Mouse (Mus musculus): ENCODE measurements at regions not wholly inside any gene's neighbourhood (a gene's known extent, or its start where the extent isn't known, plus 50 kb on each side); places are given as distances from the start of the nearest gene placed in this dataset.

- WGBS (ENCODE audit: insufficient replicate concordance), result 5% methylated on average over 4 of the region's 4 CpGs
- ATAC-seq (replicated peaks; ENCODE audit: insufficient number of reproducible peaks, low FRiP score, low TSS enrichment), result no peak
These were observed 465.9 kb downstream of the Ccdc171 start for GRCm38 (mm10) chr4:83991195-83991594.

GRCm38 (mm10) chr4:83997079-83997478 lies 471.7 kb downstream of the Ccdc171 start:
- ATAC-seq (replicated peaks; ENCODE audit: insufficient number of reproducible peaks, low FRiP score, low TSS enrichment), result no peak
- WGBS (ENCODE audit: insufficient replicate concordance), result 42% methylated on average over 4 of the region's 4 CpGs
- Histone ChIP-seq H3K27me3 (ENCODE audit: control insufficient read depth, insufficient read depth, low read length) (no peaks in the 10 kb centered on the region), H3K9me3 (replicated peaks; ENCODE audit: control insufficient read depth, low read length) (no peaks in the 10 kb centered on the region), H3K36me3 (ENCODE audit: control insufficient read depth, insufficient read depth, low read length) (no peaks in the 10 kb centered on the region), H3K4me1 (ENCODE audit: control insufficient read depth, insufficient read depth, low read length) (no peaks in the 10 kb centered on the region), H3K4me3 (ENCODE audit: low read depth, low read length) (no peak overlapping the region), H3K4me2 (no peak overlapping the region), H3K9ac (ENCODE audit: low read depth, low read length) (no peak overlapping the region), H3K27ac (ENCODE audit: low read depth, low read length) (no peak overlapping the region)

More at GRCm38 (mm10) chr4:83991195-83991594, 465.9 kb downstream of the Ccdc171 start:
- Histone ChIP-seq H3K36me3 (ENCODE audit: control insufficient read depth, insufficient read depth, low read length) (no peaks in the 10 kb centered on the region), H3K4me2 (no peak overlapping the region), H3K9me3 (replicated peaks; ENCODE audit: control insufficient read depth, low read length) (no peaks in the 10 kb centered on the region), H3K4me1 (ENCODE audit: control insufficient read depth, insufficient read depth, low read length) (peaks cover 3% of the 10 kb centered on the region; the same call in 1 of the 2 replicates), H3K27ac (ENCODE audit: low read depth, low read length) (no peak overlapping the region), H3K4me3 (ENCODE audit: low read depth, low read length) (no peak overlapping the region), H3K9ac (ENCODE audit: low read depth, low read length) (no peak overlapping the region), H3K27me3 (ENCODE audit: control insufficient read depth, insufficient read depth, low read length) (no peaks in the 10 kb centered on the region)

- no peak for ATAC-seq (replicated peaks; ENCODE audit: insufficient number of reproducible peaks, low FRiP score, low TSS enrichment)
- H3K27me3 ChIP-seq (ENCODE audit: control insufficient read depth, insufficient read depth, low read length), result no peaks in the 10 kb centered on the region
- no peak overlapping the region for H3K9ac ChIP-seq (ENCODE audit: low read depth, low read length)
- H3K9me3 ChIP-seq (replicated peaks; ENCODE audit: control insufficient read depth, low read length), result no peaks in the 10 kb centered on the region
- no peak overlapping the region for H3K27ac ChIP-seq (ENCODE audit: low read depth, low read length)
- 81% methylated on average over 7 of the region's 7 CpGs for WGBS (ENCODE audit: insufficient replicate concordance)
- no peak overlapping the region for H3K4me3 ChIP-seq (ENCODE audit: low read depth, low read length)
- H3K36me3 ChIP-seq (ENCODE audit: control insufficient read depth, insufficient read depth, low read length), result no peaks in the 10 kb centered on the region
- H3K4me2 ChIP-seq, result no peak overlapping the region
- no peaks in the 10 kb centered on the region for H3K4me1 ChIP-seq (ENCODE audit: control insufficient read depth, insufficient read depth, low read length)
These were observed 476.3 kb downstream of the Ccdc171 start for GRCm38 (mm10) chr4:84001645-84002044.

- Histone ChIP-seq H3K27me3 (ENCODE audit: control insufficient read depth, insufficient read depth, low read length) (no peaks in the 10 kb centered on the region), H3K36me3 (ENCODE audit: control insufficient read depth, insufficient read depth, low read length) (no peaks in the 10 kb centered on the region), H3K9me3 (replicated peaks; ENCODE audit: control insufficient read depth, low read length) (0 out of 2 replicates have a peak, but pooled peaks cover 2% of the 10 kb centered on the region), H3K4me2 (no peak overlapping the region), H3K9ac (ENCODE audit: low read depth, low read length) (no peak overlapping the region), H3K4me1 (ENCODE audit: control insufficient read depth, insufficient read depth, low read length) (no peaks in the 10 kb centered on the region), H3K27ac (ENCODE audit: low read depth, low read length) (no peak overlapping the region), H3K4me3 (ENCODE audit: low read depth, low read length) (no peak overlapping the region)
- ATAC-seq (replicated peaks; ENCODE audit: insufficient number of reproducible peaks, low FRiP score, low TSS enrichment), result no peak
- WGBS (ENCODE audit: insufficient replicate concordance), result 63% methylated on average over 7 of the region's 7 CpGs
These were observed 478.9 kb downstream of the Ccdc171 start for GRCm38 (mm10) chr4:84004055-84004778.

GRCm38 (mm10) chr4:84004786-84005382 lies 479.5 kb downstream of the Ccdc171 start:
- H3K9ac ChIP-seq (ENCODE audit: low read depth, low read length), result no peak overlapping the region
- no peaks in the 10 kb centered on the region for H3K4me1 ChIP-seq (ENCODE audit: control insufficient read depth, insufficient read depth, low read length)
- no peaks in the 10 kb centered on the region for H3K27me3 ChIP-seq (ENCODE audit: control insufficient read depth, insufficient read depth, low read length)
- H3K4me2 ChIP-seq, result no peak overlapping the region
- 71% methylated on average over 10 of the region's 10 CpGs for WGBS (ENCODE audit: insufficient replicate concordance)
- 0 out of 2 replicates have a peak, but pooled peaks cover 3% of the 10 kb centered on the region for H3K9me3 ChIP-seq (replicated peaks; ENCODE audit: control insufficient read depth, low read length)
- H3K27ac ChIP-seq (ENCODE audit: low read depth, low read length), result no peak overlapping the region
- no peaks in the 10 kb centered on the region for H3K36me3 ChIP-seq (ENCODE audit: control insufficient read depth, insufficient read depth, low read length)
- H3K4me3 ChIP-seq (ENCODE audit: low read depth, low read length), result no peak overlapping the region
- no peak for ATAC-seq (replicated peaks; ENCODE audit: insufficient number of reproducible peaks, low FRiP score, low TSS enrichment)

GRCm38 (mm10) chr4:84011941-84012340 lies 486.6 kb downstream of the Ccdc171 start:
- 93% methylated on average over 6 of the region's 6 CpGs for WGBS (ENCODE audit: insufficient replicate concordance)
- H3K4me1 ChIP-seq (ENCODE audit: control insufficient read depth, insufficient read depth, low read length), result peaks cover 5% of the 10 kb centered on the region
- no peak overlapping the region for H3K9ac ChIP-seq (ENCODE audit: low read depth, low read length)
- no peaks in the 10 kb centered on the region for H3K36me3 ChIP-seq (ENCODE audit: control insufficient read depth, insufficient read depth, low read length)
- H3K27ac ChIP-seq (ENCODE audit: low read depth, low read length), result no peak overlapping the region
- no peak for ATAC-seq (replicated peaks; ENCODE audit: insufficient number of reproducible peaks, low FRiP score, low TSS enrichment)
- no peak overlapping the region for H3K4me2 ChIP-seq
- no peaks in the 10 kb centered on the region for H3K27me3 ChIP-seq (ENCODE audit: control insufficient read depth, insufficient read depth, low read length)
- H3K9me3 ChIP-seq (replicated peaks; ENCODE audit: control insufficient read depth, low read length), result 0 out of 2 replicates have a peak, but pooled peaks cover 3% of the 10 kb centered on the region
- H3K4me3 ChIP-seq (ENCODE audit: low read depth, low read length), result no peak overlapping the region

- 89% methylated on average over 4 of the region's 4 CpGs for WGBS (ENCODE audit: insufficient replicate concordance)
- ATAC-seq (replicated peaks; ENCODE audit: insufficient number of reproducible peaks, low FRiP score, low TSS enrichment), result no peak
- H3K27ac ChIP-seq (ENCODE audit: low read depth, low read length), result no peak overlapping the region
These were observed 489.8 kb downstream of the Ccdc171 start for GRCm38 (mm10) chr4:84015139-84015538.

GRCm38 (mm10) chr4:84015552-84016169 lies 490.3 kb downstream of the Ccdc171 start:
- H3K27me3 ChIP-seq (ENCODE audit: control insufficient read depth, insufficient read depth, low read length), result no peaks in the 10 kb centered on the region
- H3K9ac ChIP-seq (ENCODE audit: low read depth, low read length), result no peak overlapping the region
- H3K27ac ChIP-seq (ENCODE audit: low read depth, low read length), result peak overlapping the region; percentile 50; the same call in 1 of the 2 replicates
- H3K4me2 ChIP-seq, result no peak overlapping the region
- H3K36me3 ChIP-seq (ENCODE audit: control insufficient read depth, insufficient read depth, low read length), result no peaks in the 10 kb centered on the region
- no peak overlapping the region for H3K4me3 ChIP-seq (ENCODE audit: low read depth, low read length)
- H3K4me1 ChIP-seq (ENCODE audit: control insufficient read depth, insufficient read depth, low read length), result peaks cover 8% of the 10 kb centered on the region
- WGBS (ENCODE audit: insufficient replicate concordance), result 53% methylated on average over 8 of the region's 8 CpGs
- H3K9me3 ChIP-seq (replicated peaks; ENCODE audit: control insufficient read depth, low read length), result no peaks in the 10 kb centered on the region
- peak; percentile 53; the same call in 1 of the 2 replicates for ATAC-seq (replicated peaks; ENCODE audit: insufficient number of reproducible peaks, low FRiP score, low TSS enrichment)

More at GRCm38 (mm10) chr4:84015139-84015538, 489.8 kb downstream of the Ccdc171 start:
- Histone ChIP-seq H3K36me3 (ENCODE audit: control insufficient read depth, insufficient read depth, low read length) (no peaks in the 10 kb centered on the region), H3K4me2 (no peak overlapping the region), H3K4me3 (ENCODE audit: low read depth, low read length) (no peak overlapping the region), H3K4me1 (ENCODE audit: control insufficient read depth, insufficient read depth, low read length) (peaks cover 8% of the 10 kb centered on the region), H3K9ac (ENCODE audit: low read depth, low read length) (no peak overlapping the region), H3K27me3 (ENCODE audit: control insufficient read depth, insufficient read depth, low read length) (no peaks in the 10 kb centered on the region), H3K9me3 (replicated peaks; ENCODE audit: control insufficient read depth, low read length) (no peaks in the 10 kb centered on the region)
